Mouse (Mus musculus): Measurements from ENCODE around the gene Dok4.

DNA sequence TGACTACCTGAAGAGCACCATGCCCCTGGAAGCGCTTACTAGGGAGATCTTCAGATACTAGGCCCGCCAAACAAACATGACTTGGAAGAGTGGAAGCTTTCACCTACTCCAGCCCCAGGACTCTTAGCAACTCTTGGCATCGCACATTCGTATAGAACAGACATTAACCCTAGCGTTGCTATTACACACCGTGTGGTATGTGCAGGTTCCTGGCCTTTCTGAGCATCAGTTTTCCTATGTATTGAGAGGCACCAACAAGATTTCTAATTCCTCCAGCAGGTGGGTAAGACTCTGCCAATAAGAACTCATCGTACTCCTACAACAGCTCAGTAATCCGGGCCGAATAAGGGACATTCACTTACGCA is 40.8 kb upstream of the Dok4 start:
- TF ChIP-seq CTCF (IDR thresholded peaks at IDR 0.05) (no peak), EP300 (IDR thresholded peaks at IDR 0.05) (no peak)
